Mouse (Mus musculus) heart, embryonic 13.5 days (tissue): ENCODE data around the gene Slc24a4. TPM values are rescaled to one million over a fixed set of nuclear protein-coding genes. Genes with fewer than 3 reads are reported as not detected.
A peak's percentile ranks its signal among the peaks of the same experiment; 100 is the strongest.

Experiments
- ATAC-seq: fragments of 200-750 bp; cut with Nextera tagmentation; 2 replicates; pipeline ENCODE4 v1.8.0; 2017; ENCODE audit warnings: moderate TSS enrichment; ENCODE audit not compliant: insufficient number of reproducible peaks, low FRiP score, low TSS enrichment; ENCODE audit errors: extremely low read depth
- H3K27ac ChIP-seq: fragments of 300-500 bp; sonication (generic); replicated peaks from 2 replicates; pipeline ENCODE4 v1.5.1; 2015; ENCODE audit warnings: moderate library complexity, mild to moderate bottlenecking, inconsistent platforms
- H3K27me3 ChIP-seq: fragments of 300-500 bp; sonication (generic); replicated peaks from 2 replicates; pipeline ENCODE4 v1.6.1; 2015; ENCODE audit warnings: mild to moderate bottlenecking, inconsistent platforms
- H3K36me3 ChIP-seq: fragments of 300-500 bp; sonication (generic); 2 replicates; pipeline ENCODE4 v1.6.1; 2015; ENCODE audit warnings: mild to moderate bottlenecking, inconsistent platforms
- H3K4me1 ChIP-seq: fragments of 300-500 bp; sonication (generic); 2 replicates; pipeline ENCODE4 v1.6.1; 2015; ENCODE audit warnings: inconsistent platforms
- H3K4me2 ChIP-seq: fragments of 300-500 bp; sonication (generic); 2 replicates; pipeline ENCODE4 v1.6.1; 2015; ENCODE audit warnings: inconsistent platforms, mild to moderate bottlenecking, moderate library complexity
- H3K4me3 ChIP-seq: fragments of 300-500 bp; sonication (generic); 2 replicates; pipeline ENCODE4 v1.5.1; 2015; ENCODE audit warnings: moderate library complexity, mild to moderate bottlenecking, inconsistent platforms
- H3K9ac ChIP-seq: fragments of 300-500 bp; sonication (generic); 2 replicates; pipeline ENCODE4 v1.6.1; 2015; ENCODE audit warnings: inconsistent platforms, mild to moderate bottlenecking, moderate library complexity
- H3K9me3 ChIP-seq: fragments of 300-500 bp; sonication (generic); 2 replicates; pipeline ENCODE4 v1.6.1; 2016; ENCODE audit warnings: inconsistent platforms
- WGBS: fragments of 180-500 bp; shearing (Covaris S2); methylation state at CpG from one replicate; pipeline ENCODE4 v1.1.7; 2015; ENCODE audit warnings: mixed read lengths; 5-methylcytosine and 5-hydroxymethylcytosine counted together
- polyA plus RNA-seq: library from polyadenylated mRNA; unstranded; fragments of >200 nt; fragmentation: Nextera tagmentation; extraction: Ambion mirVana; gene quantifications from 2 replicates; pipeline ENCODE4 v1.2.1, GENCODE M21; 2015

Gene Slc24a4
- polyA plus RNA-seq, result 2.8 TPM in 2 replicates

- H3K27me3 ChIP-seq, result peaks cover 61% of the 10 kb centered on the region
- no peaks in the 10 kb centered on the region for H3K36me3 ChIP-seq
- ATAC-seq, result no peak
- WGBS, result under 1% methylated on average over 25 of the region's 34 CpGs
- H3K4me1 ChIP-seq, result peaks cover 21% of the 10 kb centered on the region
- H3K27ac ChIP-seq, result 0 out of 2 replicates have a peak within 1 kb of the TSS, but pooled peaks have one; percentile 12
- peak within 1 kb of the TSS; percentile 100 for H3K4me2 ChIP-seq
- H3K4me3 ChIP-seq, result peak within 1 kb of the TSS; percentile 70
- H3K9ac ChIP-seq, result peak within 1 kb of the TSS; percentile 78
- H3K9me3 ChIP-seq, result no peaks in the 10 kb centered on the region
Measured at GRCm38 (mm10) chr12:102128081-102128790, at the start of gene Slc24a4. TSS of gene Slc24a4 (plus strand) at chr12:102128733.

DNA sequence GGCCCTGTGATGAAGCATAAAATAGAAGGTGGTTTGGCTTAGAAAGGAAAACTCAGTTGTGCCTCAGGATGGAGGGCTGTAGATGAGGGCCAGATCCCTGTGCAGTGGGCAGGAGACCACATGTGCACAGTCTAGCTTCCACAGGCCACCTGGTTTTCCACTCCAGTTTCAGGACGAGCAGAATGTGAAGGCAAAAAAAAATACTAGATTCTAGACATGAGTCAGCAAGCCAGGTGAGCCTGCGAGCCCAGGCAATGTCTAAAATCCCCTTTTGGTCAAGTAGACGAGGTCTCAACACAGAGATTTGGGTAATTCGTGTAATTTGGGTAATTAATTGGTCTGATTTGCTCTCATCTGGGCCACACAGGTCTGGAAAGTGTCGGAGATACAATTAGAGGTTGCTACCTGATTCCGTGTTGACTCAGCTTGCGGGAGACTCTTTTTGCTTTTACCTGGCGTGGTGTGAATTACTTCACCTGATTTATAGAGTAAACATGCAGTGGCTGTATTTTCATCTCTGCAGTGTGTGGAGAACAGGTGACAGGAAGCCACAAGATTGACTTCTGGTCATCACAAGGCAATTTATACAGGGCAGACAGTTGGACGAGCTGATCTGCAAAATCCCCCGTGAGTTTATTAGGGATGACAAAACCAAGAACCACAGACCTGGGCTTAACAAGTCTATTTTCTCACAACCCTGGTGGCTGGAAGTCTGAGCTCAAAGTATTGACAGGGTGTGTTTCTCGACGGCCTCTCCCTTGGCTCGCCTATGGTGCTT, 45.7 kb upstream of the Slc24a4 start:
- H3K9ac ChIP-seq, result no peak overlapping the region
- no peak for ATAC-seq
- H3K4me3 ChIP-seq, result no peak overlapping the region
- 76% methylated on average over 13 of the region's 13 CpGs for WGBS
- H3K27ac ChIP-seq, result no peak overlapping the region
- no peak overlapping the region for H3K4me2 ChIP-seq
- no peaks in the 10 kb centered on the region for H3K9me3 ChIP-seq
- H3K4me1 ChIP-seq, result peaks cover 3% of the 10 kb centered on the region; the same call in 1 of the 2 replicates
- H3K36me3 ChIP-seq, result no peaks in the 10 kb centered on the region
- H3K27me3 ChIP-seq, result no peaks in the 10 kb centered on the region

- H3K4me1 ChIP-seq, result peaks cover 34% of the 10 kb centered on the region
- no peaks in the 10 kb centered on the region for H3K9me3 ChIP-seq
- H3K4me2 ChIP-seq, result no peak overlapping the region
- no peak overlapping the region for H3K4me3 ChIP-seq
- H3K27ac ChIP-seq, result no peak overlapping the region
- WGBS, result 64% methylated on average over 1 of the region's 1 CpGs
- ATAC-seq, result no peak; the same call in 1 of the 2 replicates
- H3K36me3 ChIP-seq, result no peaks in the 10 kb centered on the region
- H3K9ac ChIP-seq, result no peak overlapping the region
- H3K27me3 ChIP-seq, result no peaks in the 10 kb centered on the region
Measured at GRCm38 (mm10) chr12:102090535-102090934, 38.0 kb upstream of the Slc24a4 start.

DNA sequence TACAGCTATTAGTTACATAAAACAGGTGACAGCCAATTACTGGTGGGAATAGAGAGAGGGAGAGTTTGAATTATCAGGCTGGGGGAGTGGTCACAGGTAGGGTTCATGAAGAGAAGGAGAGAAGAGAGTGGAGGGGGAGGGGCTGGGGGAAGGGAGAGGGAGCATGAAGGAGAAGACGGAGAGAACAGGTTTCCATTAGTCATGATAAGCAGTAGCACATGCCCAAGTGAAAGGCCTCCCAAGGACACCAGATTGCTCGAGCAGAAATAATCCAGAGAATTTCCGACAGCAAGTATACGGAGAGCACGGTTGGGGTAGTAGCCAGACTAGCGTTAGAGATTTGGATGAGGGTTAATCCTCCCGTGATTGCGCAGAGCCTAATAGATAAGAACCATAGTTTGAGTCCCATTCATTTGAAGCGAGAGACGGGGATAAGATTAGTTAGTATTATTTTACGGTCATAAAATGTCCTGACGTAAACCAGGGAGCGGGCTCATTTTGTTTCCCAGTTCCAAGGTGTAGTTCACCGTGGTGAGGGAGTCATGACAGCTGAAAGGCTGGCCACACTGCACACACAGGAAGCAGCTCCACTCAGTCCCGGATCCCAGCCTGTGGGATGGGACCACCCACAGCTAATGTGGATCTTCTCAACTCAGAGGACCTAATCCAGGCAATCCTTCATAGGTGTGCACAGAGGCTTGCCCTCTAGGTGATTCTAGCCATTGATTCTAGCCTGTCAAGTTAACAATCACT, 36.0 kb upstream of the Slc24a4 start:
- no peaks in the 10 kb centered on the region for H3K9me3 ChIP-seq
- no peak overlapping the region for H3K27ac ChIP-seq
- no peaks in the 10 kb centered on the region for H3K36me3 ChIP-seq
- H3K4me1 ChIP-seq, result peaks cover 30% of the 10 kb centered on the region
- H3K27me3 ChIP-seq, result no peaks in the 10 kb centered on the region
- no peak overlapping the region for H3K4me2 ChIP-seq
- no peak overlapping the region for H3K9ac ChIP-seq
- 49% methylated on average over 15 of the region's 15 CpGs for WGBS
- no peak for ATAC-seq
- H3K4me3 ChIP-seq, result no peak overlapping the region

GRCm38 (mm10) chr12:102105990-102106389, 22.5 kb upstream of the Slc24a4 start:
- Histone ChIP-seq H3K9ac (no peak overlapping the region), H3K27me3 (no peaks in the 10 kb centered on the region), H3K27ac (no peak overlapping the region), H3K4me1 (peaks cover 9% of the 10 kb centered on the region; the same call in 1 of the 2 replicates), H3K36me3 (no peaks in the 10 kb centered on the region), H3K4me3 (no peak overlapping the region), H3K9me3 (no peaks in the 10 kb centered on the region), H3K4me2 (no peak overlapping the region)
- ATAC-seq, result no peak
- WGBS, result 29% methylated on average over 1 of the region's 1 CpGs

- Histone ChIP-seq H3K36me3 (no peaks in the 10 kb centered on the region), H3K27ac (no peak overlapping the region)
- ATAC-seq, result no peak
Measured at GRCm38 (mm10) chr12:102108851-102109250, 19.7 kb upstream of the Slc24a4 start.

DNA sequence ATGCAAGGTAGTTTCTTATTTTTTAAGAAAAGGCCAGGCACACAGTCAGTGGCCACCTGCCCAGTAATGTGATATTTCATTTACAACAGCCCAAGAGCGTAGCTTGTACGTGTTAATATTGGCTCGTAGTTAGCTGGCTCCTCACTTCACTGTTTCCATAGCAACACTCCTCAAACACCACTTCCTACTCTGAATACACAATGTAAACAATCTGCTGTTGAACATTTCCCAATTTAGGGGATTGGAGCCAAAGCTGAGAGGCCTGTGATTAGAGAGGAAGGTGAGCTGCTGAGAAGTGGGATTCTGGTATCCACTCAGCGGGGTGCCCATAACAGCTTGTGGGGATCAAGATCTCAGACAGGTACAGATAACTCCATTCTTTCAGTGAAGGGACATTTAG, 16.0 kb upstream of the Slc24a4 start:
- no peaks in the 10 kb centered on the region for H3K36me3 ChIP-seq
- H3K27me3 ChIP-seq, result no peaks in the 10 kb centered on the region; the same call in 1 of the 2 replicates
- no peaks in the 10 kb centered on the region for H3K9me3 ChIP-seq
- no peak overlapping the region for H3K4me3 ChIP-seq
- no peak overlapping the region for H3K27ac ChIP-seq
- ATAC-seq, result no peak
- no peak overlapping the region for H3K4me2 ChIP-seq
- no peak overlapping the region for H3K9ac ChIP-seq
- WGBS, result 61% methylated on average over 4 of the region's 4 CpGs
- peaks cover 14% of the 10 kb centered on the region for H3K4me1 ChIP-seq

More at GRCm38 (mm10) chr12:102108851-102109250, 19.7 kb upstream of the Slc24a4 start:
- no peak overlapping the region for H3K9ac ChIP-seq
- H3K27me3 ChIP-seq, result no peaks in the 10 kb centered on the region
- H3K4me1 ChIP-seq, result peaks cover 12% of the 10 kb centered on the region; the same call in 1 of the 2 replicates
- H3K4me2 ChIP-seq, result no peak overlapping the region
- H3K9me3 ChIP-seq, result no peaks in the 10 kb centered on the region
- H3K4me3 ChIP-seq, result no peak overlapping the region

- 74% methylated on average over 7 of the region's 7 CpGs for WGBS
- peaks cover 19% of the 10 kb centered on the region for H3K4me1 ChIP-seq
- H3K27ac ChIP-seq, result no peak overlapping the region
- no peak overlapping the region for H3K4me3 ChIP-seq
- no peaks in the 10 kb centered on the region for H3K36me3 ChIP-seq
- no peaks in the 10 kb centered on the region for H3K9me3 ChIP-seq
- no peak overlapping the region for H3K9ac ChIP-seq
- H3K4me2 ChIP-seq, result no peak overlapping the region
- H3K27me3 ChIP-seq, result no peaks in the 10 kb centered on the region; the same call in 1 of the 2 replicates
- no peak for ATAC-seq
Measured at GRCm38 (mm10) chr12:102112901-102113300, 15.6 kb upstream of the Slc24a4 start.

- Histone ChIP-seq H3K9ac (no peak overlapping the region), H3K4me3 (no peak overlapping the region), H3K36me3 (no peaks in the 10 kb centered on the region), H3K27me3 (no peaks in the 10 kb centered on the region; the same call in 1 of the 2 replicates), H3K27ac (no peak overlapping the region), H3K9me3 (no peaks in the 10 kb centered on the region), H3K4me1 (peaks cover 24% of the 10 kb centered on the region), H3K4me2 (no peak overlapping the region)
- 63% methylated on average over 3 of the region's 3 CpGs for WGBS
- no peak for ATAC-seq
Measured at GRCm38 (mm10) chr12:102113391-102113790, 15.1 kb upstream of the Slc24a4 start.

- WGBS, result 78% methylated on average over 3 of the region's 3 CpGs
- Histone ChIP-seq H3K27ac (no peak overlapping the region), H3K4me3 (no peak overlapping the region), H3K4me1 (peaks cover 19% of the 10 kb centered on the region), H3K9ac (no peak overlapping the region), H3K36me3 (no peaks in the 10 kb centered on the region), H3K27me3 (no peaks in the 10 kb centered on the region; the same call in 1 of the 2 replicates), H3K4me2 (no peak overlapping the region), H3K9me3 (no peaks in the 10 kb centered on the region)
- ATAC-seq, result no peak
Measured at GRCm38 (mm10) chr12:102116580-102116979, 12.0 kb upstream of the Slc24a4 start.

GRCm38 (mm10) chr12:102118014-102118413, 10.5 kb upstream of the Slc24a4 start:
- Histone ChIP-seq H3K27me3 (no peaks in the 10 kb centered on the region; the same call in 1 of the 2 replicates), H3K4me3 (no peak overlapping the region), H3K27ac (0 out of 2 replicates have a peak overlapping the region, but pooled peaks have one; percentile 3), H3K9me3 (no peaks in the 10 kb centered on the region), H3K4me1 (peaks cover 13% of the 10 kb centered on the region), H3K36me3 (no peaks in the 10 kb centered on the region), H3K9ac (no peak overlapping the region), H3K4me2 (no peak overlapping the region)
- no peak for ATAC-seq
- WGBS, result 7% methylated on average over 7 of the region's 7 CpGs
